Mouse (Mus musculus): ENCODE data around the gene Epas1.

Gene Epas1

DNA sequence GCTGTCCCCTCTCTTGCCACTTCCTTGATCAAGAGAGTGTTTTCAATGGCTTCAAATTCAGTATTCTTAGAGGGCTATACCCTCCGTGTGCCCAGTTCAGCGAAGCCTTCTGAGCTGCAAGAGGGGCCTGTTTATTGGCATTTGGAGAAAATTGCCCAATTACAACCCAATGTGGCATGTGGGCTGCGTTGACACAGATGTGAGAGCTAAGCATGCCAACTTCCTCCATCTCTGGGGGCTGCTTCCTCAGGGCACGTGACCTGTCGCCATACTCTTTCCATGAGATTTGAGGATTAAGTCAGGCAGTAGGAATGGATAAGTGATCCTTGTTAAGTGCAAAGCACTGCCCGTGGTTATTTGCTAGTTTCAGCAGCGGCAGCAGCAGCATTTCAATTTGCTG lies 34.3 kb downstream of the Epas1 start:
- no peak for DNase-seq (ENCODE audit: low spot score in 2 of 2)

GRCm38 (mm10) chr17:86788316-86788715 lies 34.8 kb downstream of the Epas1 start:
- no peak for DNase-seq (ENCODE audit: low spot score in 2 of 2)

- no peak for DNase-seq (ENCODE audit: low spot score in 2 of 2)
Observed at GRCm38 (mm10) chr17:86791925-86792324, 38.4 kb downstream of the Epas1 start.

DNA sequence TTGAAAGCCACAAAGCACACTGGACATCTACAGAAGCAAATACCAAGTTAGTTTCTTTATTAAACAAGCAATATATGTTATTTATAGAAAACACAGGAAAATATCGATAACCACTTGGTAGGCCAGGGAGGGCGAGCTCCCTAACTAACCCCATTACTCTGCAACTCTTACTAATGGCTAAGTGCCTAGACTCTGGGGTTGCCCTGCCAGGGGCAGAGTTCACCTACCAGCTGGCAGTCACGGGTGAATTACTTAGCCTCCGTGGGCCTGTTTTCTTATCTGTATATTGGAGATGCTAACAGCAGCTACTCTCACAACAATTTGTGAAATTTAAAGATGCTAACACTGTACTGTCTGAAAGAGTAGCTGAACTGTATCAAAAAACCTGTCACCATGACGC lies 42.3 kb downstream of the Epas1 start:
- DNase-seq (ENCODE audit: low spot score in 2 of 2) = no peak

GRCm38 (mm10) chr17:86797031-86797430 lies 43.5 kb downstream of the Epas1 start:
- no peak for DNase-seq (ENCODE audit: low spot score in 2 of 2)

DNA sequence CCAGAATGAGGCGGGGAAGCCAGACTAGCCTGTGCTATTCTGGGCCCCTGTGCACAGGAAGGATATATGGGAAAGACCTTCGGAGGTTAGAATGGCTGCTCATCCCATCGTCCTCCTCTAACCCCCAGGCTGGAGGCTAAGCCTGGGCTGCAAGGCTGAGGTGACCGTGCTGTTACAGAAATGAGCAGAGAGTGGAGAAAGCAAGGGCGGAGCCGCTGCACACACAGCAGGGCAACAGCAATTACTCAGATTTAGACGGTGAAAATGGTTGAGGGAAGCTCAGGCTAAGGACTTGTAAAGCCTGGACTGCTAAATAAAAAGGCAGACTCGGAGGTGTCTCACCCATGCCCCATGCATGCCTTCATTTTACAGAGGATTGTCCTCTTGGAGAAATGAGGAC lies 45.0 kb downstream of the Epas1 start:
- no peak for DNase-seq (ENCODE audit: low spot score in 2 of 2)

GRCm38 (mm10) chr17:86798951-86799350 lies 45.5 kb downstream of the Epas1 start:
- DNase-seq (ENCODE audit: low spot score in 2 of 2) = no peak

DNA sequence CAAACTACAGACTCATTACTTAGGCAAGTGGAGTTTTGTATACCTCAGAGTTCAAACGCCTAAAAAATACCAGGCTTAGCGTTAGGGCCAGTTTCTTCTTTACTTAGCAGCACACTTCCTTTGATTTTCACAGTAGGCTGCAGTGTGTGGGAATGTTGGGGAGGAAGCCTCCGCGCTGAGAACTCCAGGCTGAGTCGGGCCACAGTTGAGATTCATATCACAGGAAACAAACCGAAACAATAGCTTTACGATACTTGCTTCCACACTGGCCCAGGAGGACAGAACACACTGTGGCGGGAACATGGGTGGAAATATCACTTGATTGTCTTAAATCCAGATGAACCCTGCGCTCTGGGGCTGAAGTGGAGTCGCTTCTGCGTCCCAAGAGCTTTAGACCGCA lies 47.0 kb downstream of the Epas1 start:
- DNase-seq (ENCODE audit: low spot score in 2 of 2) = no peak

GRCm38 (mm10) chr17:86801213-86801815 lies 47.8 kb downstream of the Epas1 start:
- no peak for DNase-seq (ENCODE audit: low spot score in 2 of 2)

GRCm38 (mm10) chr17:86801876-86802275 lies 48.4 kb downstream of the Epas1 start:
- DNase-seq (ENCODE audit: low spot score in 2 of 2) = no peak

DNA sequence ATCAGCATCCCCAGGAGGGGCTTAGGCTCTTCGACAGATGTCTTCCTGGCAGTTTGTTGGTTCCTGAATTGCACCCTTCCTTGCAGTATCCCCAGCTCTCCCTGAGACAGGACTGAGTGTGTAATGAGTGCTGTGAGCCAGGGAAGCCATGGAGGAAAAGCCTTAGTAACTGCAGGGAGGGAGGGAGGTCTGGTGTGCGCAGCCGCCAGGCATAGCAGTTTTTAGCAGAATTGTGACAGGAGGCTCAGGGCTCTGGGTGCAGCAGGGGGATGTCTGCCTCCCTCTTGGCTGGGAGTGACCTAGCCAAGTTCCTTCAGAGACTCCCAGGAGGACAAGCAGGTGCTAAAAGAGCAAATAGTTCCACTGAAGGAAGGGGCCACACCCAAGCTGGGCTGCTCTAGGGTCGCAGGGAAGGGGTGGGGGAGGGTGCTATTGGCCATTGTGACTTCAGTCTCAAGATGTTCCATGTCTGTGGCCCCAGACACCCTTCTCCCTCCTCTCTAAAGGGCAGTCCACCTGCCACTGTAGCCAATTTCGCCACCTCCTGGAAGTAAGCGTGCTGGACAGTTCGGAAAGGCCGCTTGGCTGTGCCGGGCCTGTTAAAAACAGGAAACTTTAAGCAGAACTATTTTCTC lies 49.0 kb downstream of the Epas1 start:
- no peak for DNase-seq (ENCODE audit: low spot score in 2 of 2)

DNA sequence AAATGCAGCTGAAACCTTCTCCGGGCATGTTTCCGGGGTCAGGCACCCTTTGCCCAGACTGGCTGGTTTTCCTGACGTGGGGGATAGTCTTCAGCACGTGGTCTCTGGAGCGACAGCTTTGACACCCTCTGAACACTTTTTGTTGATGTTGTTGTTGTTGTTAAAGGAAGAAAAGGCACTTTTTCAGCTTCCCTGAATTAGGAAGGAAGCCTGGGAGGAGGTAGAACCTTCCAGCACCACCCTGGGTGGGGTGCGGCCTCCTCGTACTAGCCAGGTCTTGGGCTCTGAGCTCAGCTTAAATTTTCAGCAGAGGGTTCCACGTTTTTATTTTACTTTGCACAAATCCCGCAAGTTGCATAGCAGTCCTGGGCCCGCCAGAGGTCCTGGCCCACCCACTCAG lies 49.6 kb downstream of the Epas1 start:
- no peak for DNase-seq (ENCODE audit: low spot score in 2 of 2)

- no peak for DNase-seq (ENCODE audit: low spot score in 2 of 2)
Observed at GRCm38 (mm10) chr17:86803653-86804052, 50.2 kb downstream of the Epas1 start.

GRCm38 (mm10) chr17:86812029-86812428 lies 58.5 kb downstream of the Epas1 start:
- no peak for DNase-seq (ENCODE audit: low spot score in 2 of 2)

DNA sequence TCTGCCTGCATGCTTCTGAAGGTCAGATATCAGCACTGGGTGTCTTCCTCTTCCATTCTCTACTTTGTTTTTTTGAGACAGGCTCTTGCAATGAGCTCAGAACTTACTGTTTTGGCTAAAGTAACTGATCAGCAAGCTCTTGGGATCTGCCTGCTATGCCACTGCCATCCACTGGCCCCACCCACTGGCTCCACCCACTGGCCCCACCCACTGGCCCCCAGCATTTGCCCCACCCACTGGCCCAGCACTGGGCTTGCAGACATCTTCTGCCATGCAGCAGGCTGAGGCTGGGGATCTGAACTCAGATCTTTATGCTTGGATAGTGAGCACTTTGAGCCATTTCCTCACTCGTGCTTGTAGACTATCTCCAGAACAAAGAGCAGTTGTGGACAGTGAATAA lies 60.8 kb downstream of the Epas1 start:
- DNase-seq (ENCODE audit: low spot score in 2 of 2) = no peak

DNA sequence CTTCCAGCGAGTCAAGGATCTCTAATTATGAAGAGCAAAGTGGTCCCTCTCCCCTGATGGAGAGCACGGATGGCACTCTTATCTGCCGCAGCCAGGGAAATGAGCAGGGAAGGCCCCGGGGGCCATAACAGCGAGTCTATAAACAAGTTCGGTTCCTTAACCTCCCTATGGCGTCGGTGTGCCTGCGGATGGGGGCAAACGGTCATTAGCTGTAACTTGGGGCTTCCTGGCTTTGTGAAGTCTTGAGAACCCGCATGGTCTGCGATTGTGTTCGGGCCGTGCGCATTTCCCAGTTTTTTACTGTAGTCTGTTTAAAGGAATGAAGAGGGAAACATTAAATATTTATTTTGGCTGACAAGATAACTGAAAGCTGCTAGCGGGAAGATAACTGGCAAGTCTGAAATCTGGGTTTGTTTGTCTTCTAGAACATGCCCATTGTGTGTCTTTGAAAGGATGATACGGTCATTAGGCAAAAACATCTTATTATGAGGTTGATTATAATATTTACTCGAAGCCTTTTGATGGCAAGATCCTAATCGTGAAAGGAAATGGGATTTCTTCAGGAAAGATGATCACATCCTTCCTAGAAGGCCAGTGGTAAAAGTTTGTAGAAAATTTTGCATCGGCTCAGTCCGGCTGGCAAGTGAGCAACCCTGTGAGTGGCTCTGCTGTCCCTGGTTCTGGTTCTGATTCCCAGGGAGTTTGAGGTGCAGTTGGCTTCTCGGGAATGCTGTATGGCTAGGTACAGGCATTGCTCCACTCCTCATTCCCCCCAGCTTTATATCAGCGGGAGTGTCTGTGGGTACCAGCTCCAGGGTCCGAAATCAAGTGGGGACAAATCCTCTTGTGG lies 61.7 kb downstream of the Epas1 start:
- DNase-seq (ENCODE audit: low spot score in 2 of 2) = no peak

DNA sequence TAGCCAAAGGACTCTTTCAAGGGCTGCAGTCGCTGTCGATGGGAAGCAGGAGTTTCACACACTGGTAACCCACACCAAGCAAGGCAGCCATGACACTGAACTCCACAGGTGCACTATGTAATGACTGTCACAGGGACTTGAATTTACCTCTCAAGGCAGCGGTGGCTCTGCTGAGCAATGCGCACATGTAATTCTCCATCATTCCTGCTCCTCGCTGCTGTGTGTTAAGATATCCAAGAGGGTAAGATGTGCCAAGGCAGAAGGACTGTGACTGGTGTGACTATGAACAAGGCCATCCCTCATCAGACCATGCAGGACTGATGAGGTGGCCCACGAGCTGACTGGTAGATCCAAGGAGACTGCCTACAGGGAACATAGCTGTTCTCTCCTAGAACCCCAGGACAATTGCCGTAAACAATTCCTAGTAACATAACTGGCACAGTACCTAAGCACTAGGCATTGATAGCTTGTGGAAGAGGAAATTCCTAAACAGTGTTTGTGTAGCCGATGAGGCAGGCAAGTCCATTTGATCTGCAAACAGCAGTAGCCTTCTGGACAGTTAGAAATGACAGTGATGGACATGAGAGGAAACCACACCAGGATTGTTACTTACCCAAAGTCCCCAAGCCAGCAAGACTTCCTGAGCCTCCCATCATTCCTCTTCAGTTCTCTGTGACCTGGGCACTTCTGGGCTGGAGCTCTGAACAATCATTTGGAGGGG lies 68.7 kb downstream of the Epas1 start:
- no peak for DNase-seq (ENCODE audit: low spot score in 2 of 2)

- DNase-seq (ENCODE audit: low spot score in 2 of 2) = no peak
Observed at GRCm38 (mm10) chr17:86824502-86825162, 71.1 kb downstream of the Epas1 start.

DNA sequence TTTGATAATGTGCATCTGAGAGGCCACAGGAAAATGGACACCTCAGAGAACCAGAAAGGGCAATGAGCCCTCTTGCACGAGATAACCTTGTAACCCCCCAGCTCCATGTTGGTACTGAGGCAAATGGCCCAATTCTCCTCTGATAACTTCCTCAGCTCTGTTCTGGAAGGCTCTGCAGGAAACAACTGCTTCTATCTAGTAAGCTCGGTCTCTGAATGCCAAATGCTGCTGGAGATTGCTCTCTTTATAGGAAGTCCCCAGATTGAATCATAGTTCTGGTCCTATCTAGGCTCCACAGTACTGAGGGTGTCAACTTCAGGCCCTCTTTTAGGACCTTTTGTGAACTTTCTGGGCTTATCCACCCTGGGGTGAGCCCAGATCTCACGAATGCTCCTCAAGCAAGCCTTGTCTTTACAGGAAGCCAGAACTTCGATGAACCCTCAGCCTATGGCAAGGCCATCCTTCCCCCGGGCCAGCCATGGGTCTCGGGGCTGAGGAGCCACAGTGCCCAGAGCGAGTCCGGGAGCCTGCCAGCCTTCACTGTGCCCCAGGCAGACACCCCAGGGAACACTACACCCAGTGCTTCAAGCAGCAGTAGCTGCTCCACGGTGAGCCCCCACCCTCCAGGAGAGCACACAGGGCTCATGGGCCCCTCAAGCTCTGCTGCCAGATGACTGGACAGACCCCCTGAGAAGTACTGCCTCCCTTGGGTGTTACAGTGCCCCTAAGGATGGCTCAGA lies 71.8 kb downstream of the Epas1 start:
- no peak for DNase-seq (ENCODE audit: low spot score in 2 of 2)

DNA sequence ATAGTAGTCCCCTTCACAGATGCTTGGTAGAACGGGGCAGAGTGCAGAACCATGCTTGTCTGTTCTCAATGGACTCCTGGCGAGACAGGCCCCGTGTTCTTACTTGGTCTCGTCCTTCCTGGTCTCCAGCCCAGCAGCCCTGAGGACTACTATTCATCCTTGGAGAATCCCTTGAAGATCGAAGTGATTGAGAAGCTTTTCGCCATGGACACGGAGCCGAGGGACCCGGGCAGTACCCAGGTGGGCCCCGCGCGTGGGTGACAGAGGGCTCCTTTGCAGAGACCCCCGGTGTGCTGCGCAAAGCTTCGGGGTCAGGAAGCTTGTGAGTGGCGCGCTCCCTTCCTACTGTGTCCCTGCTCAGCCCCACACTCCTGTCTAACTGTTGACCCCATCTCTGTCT lies 72.9 kb downstream of the Epas1 start:
- no peak for DNase-seq (ENCODE audit: low spot score in 2 of 2)
